Mouse (Mus musculus): ENCODE results near the gene Celf2. TPM values are rescaled to one million over a fixed set of nuclear protein-coding genes. Genes with fewer than 3 reads are reported as not detected.

Gene Celf2
- polyA plus RNA-seq, 1 experiment from 2014 or later = 59.8 TPM

- Histone ChIP-seq H3K4me1 (ENCODE audit: control insufficient read depth, insufficient read depth, low read length) (no peaks in the 10 kb centered on the region), H3K27ac (ENCODE audit: low read length) (no peak overlapping the region), H3K9ac (replicated peaks; ENCODE audit: low read depth, low read length) (no peak overlapping the region), H3K36me3 (ENCODE audit: control insufficient read depth, insufficient read depth, low read length) (no peaks in the 10 kb centered on the region), H3K4me3 (ENCODE audit: low read depth, low read length) (no peak overlapping the region), H3K4me2 (replicated peaks; ENCODE audit: low read depth, low read length) (no peak overlapping the region), H3K27me3 (ENCODE audit: control insufficient read depth, insufficient read depth, low read length) (no peaks in the 10 kb centered on the region), H3K9me3 (ENCODE audit: control insufficient read depth, low read depth, low read length) (no peaks in the 10 kb centered on the region)
- no peak for ATAC-seq (ENCODE audit: insufficient number of reproducible peaks, insufficient read depth, low FRiP score, low read depth)
- 94% methylated on average over 1 of the region's 1 CpGs for WGBS
Observed at GRCm38 (mm10) chr2:7144871-7145270, 364.5 kb downstream of the Celf2 start.

GRCm38 (mm10) chr2:7123366-7123765, 386.0 kb downstream of the Celf2 start:
- no peaks in the 10 kb centered on the region for H3K27me3 ChIP-seq (ENCODE audit: control insufficient read depth, insufficient read depth, low read length)
- no peak overlapping the region for H3K4me2 ChIP-seq (replicated peaks; ENCODE audit: low read depth, low read length)
- no peaks in the 10 kb centered on the region for H3K4me1 ChIP-seq (ENCODE audit: control insufficient read depth, insufficient read depth, low read length)
- no peaks in the 10 kb centered on the region for H3K9me3 ChIP-seq (ENCODE audit: control insufficient read depth, low read depth, low read length)
- WGBS = 72% methylated on average over 2 of the region's 2 CpGs
- no peak overlapping the region for H3K4me3 ChIP-seq (ENCODE audit: low read depth, low read length)
- H3K36me3 ChIP-seq (ENCODE audit: control insufficient read depth, insufficient read depth, low read length) = no peaks in the 10 kb centered on the region
- no peak overlapping the region for H3K9ac ChIP-seq (replicated peaks; ENCODE audit: low read depth, low read length)
- no peak overlapping the region for H3K27ac ChIP-seq (ENCODE audit: low read length)
- no peak for ATAC-seq (ENCODE audit: insufficient number of reproducible peaks, insufficient read depth, low FRiP score, low read depth)

- no peaks in the 10 kb centered on the region for H3K4me1 ChIP-seq (ENCODE audit: control insufficient read depth, insufficient read depth, low read length)
- H3K9ac ChIP-seq (replicated peaks; ENCODE audit: low read depth, low read length) = no peak overlapping the region
- no peak overlapping the region for H3K27ac ChIP-seq (ENCODE audit: low read length)
- H3K9me3 ChIP-seq (ENCODE audit: control insufficient read depth, low read depth, low read length) = no peaks in the 10 kb centered on the region
- ATAC-seq (ENCODE audit: insufficient number of reproducible peaks, insufficient read depth, low FRiP score, low read depth) = peak; percentile 28; the same call in 1 of the 2 replicates
- no peak overlapping the region for H3K4me2 ChIP-seq (replicated peaks; ENCODE audit: low read depth, low read length)
- no peak overlapping the region for H3K4me3 ChIP-seq (ENCODE audit: low read depth, low read length)
- no peaks in the 10 kb centered on the region for H3K27me3 ChIP-seq (ENCODE audit: control insufficient read depth, insufficient read depth, low read length)
- H3K36me3 ChIP-seq (ENCODE audit: control insufficient read depth, insufficient read depth, low read length) = no peaks in the 10 kb centered on the region
- 33% methylated on average over 2 of the region's 2 CpGs for WGBS
Observed at GRCm38 (mm10) chr2:7115801-7116200, 393.6 kb downstream of the Celf2 start.

DNA sequence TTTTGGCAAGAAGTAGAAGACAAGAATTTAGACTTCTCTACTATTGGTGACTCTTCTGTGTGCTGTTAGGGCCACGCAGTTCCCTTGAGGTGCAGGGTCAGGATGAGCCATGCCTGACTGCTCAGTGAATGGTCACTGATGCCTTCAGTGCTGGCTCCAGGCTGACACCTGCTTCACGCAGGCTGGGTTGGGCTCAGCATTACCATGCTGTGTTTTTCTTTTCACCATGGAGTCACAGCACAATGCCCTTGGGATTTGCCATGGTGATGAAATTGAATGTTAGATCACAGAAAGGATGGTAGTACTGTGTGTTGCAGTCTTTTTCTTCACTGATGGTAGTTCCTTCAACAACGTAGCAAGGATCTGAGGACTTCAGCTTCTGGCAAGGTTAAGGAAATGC, 394.2 kb downstream of the Celf2 start:
- Histone ChIP-seq H3K4me2 (replicated peaks; ENCODE audit: low read depth, low read length) (no peak overlapping the region), H3K9ac (replicated peaks; ENCODE audit: low read depth, low read length) (no peak overlapping the region), H3K27me3 (ENCODE audit: control insufficient read depth, insufficient read depth, low read length) (no peaks in the 10 kb centered on the region), H3K36me3 (ENCODE audit: control insufficient read depth, insufficient read depth, low read length) (no peaks in the 10 kb centered on the region), H3K27ac (ENCODE audit: low read length) (no peak overlapping the region), H3K4me1 (ENCODE audit: control insufficient read depth, insufficient read depth, low read length) (no peaks in the 10 kb centered on the region), H3K4me3 (ENCODE audit: low read depth, low read length) (no peak overlapping the region), H3K9me3 (ENCODE audit: control insufficient read depth, low read depth, low read length) (no peaks in the 10 kb centered on the region)
- no peak for ATAC-seq (ENCODE audit: insufficient number of reproducible peaks, insufficient read depth, low FRiP score, low read depth)
- WGBS = 80% methylated on average over 3 of the region's 3 CpGs

DNA sequence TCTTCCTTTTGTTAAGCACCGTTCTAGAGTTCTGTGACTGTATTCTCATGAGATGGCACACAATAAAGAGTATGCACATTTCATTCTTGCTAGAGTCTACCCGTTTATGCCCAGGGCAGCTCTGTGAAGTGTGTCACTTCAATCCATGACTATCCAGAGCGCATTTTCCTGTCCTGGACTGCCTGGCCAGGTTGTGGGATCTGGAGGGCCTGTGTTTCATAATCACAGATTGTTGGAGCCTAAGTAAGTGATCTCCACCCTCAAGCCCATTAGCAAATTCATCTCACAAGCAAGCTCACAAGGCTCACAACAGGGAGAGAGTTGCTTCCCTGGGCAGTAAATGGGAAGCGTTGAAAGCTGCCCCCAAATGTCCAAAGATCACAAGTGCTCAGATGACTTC, 395.6 kb downstream of the Celf2 start:
- Histone ChIP-seq H3K36me3 (ENCODE audit: control insufficient read depth, insufficient read depth, low read length) (no peaks in the 10 kb centered on the region), H3K4me1 (ENCODE audit: control insufficient read depth, insufficient read depth, low read length) (no peaks in the 10 kb centered on the region), H3K27ac (ENCODE audit: low read length) (no peak overlapping the region), H3K4me3 (ENCODE audit: low read depth, low read length) (no peak overlapping the region), H3K27me3 (ENCODE audit: control insufficient read depth, insufficient read depth, low read length) (no peaks in the 10 kb centered on the region), H3K9ac (replicated peaks; ENCODE audit: low read depth, low read length) (no peak overlapping the region), H3K4me2 (replicated peaks; ENCODE audit: low read depth, low read length) (no peak overlapping the region), H3K9me3 (ENCODE audit: control insufficient read depth, low read depth, low read length) (no peaks in the 10 kb centered on the region)
- 88% methylated on average over 4 of the region's 4 CpGs for WGBS
- no peak for ATAC-seq (ENCODE audit: insufficient number of reproducible peaks, insufficient read depth, low FRiP score, low read depth)

GRCm38 (mm10) chr2:7112156-7112813, 397.1 kb downstream of the Celf2 start:
- no peak overlapping the region for H3K4me2 ChIP-seq (replicated peaks; ENCODE audit: low read depth, low read length)
- no peaks in the 10 kb centered on the region for H3K9me3 ChIP-seq (ENCODE audit: control insufficient read depth, low read depth, low read length)
- H3K4me3 ChIP-seq (ENCODE audit: low read depth, low read length) = no peak overlapping the region
- no peaks in the 10 kb centered on the region for H3K27me3 ChIP-seq (ENCODE audit: control insufficient read depth, insufficient read depth, low read length)
- 65% methylated on average over 4 of the region's 4 CpGs for WGBS
- H3K4me1 ChIP-seq (ENCODE audit: control insufficient read depth, insufficient read depth, low read length) = no peaks in the 10 kb centered on the region
- no peak overlapping the region for H3K27ac ChIP-seq (ENCODE audit: low read length)
- H3K9ac ChIP-seq (replicated peaks; ENCODE audit: low read depth, low read length) = no peak overlapping the region
- no peaks in the 10 kb centered on the region for H3K36me3 ChIP-seq (ENCODE audit: control insufficient read depth, insufficient read depth, low read length)
- no peak for ATAC-seq (ENCODE audit: insufficient number of reproducible peaks, insufficient read depth, low FRiP score, low read depth)

- Histone ChIP-seq H3K27me3 (ENCODE audit: control insufficient read depth, insufficient read depth, low read length) (no peaks in the 10 kb centered on the region), H3K4me2 (replicated peaks; ENCODE audit: low read depth, low read length) (no peak overlapping the region), H3K4me1 (ENCODE audit: control insufficient read depth, insufficient read depth, low read length) (peaks cover 6% of the 10 kb centered on the region; the same call in 1 of the 2 replicates), H3K4me3 (ENCODE audit: low read depth, low read length) (no peak overlapping the region), H3K9me3 (ENCODE audit: control insufficient read depth, low read depth, low read length) (no peaks in the 10 kb centered on the region), H3K36me3 (ENCODE audit: control insufficient read depth, insufficient read depth, low read length) (no peaks in the 10 kb centered on the region), H3K27ac (ENCODE audit: low read length) (no peak overlapping the region), H3K9ac (replicated peaks; ENCODE audit: low read depth, low read length) (no peak overlapping the region)
- no peak for ATAC-seq (ENCODE audit: insufficient number of reproducible peaks, insufficient read depth, low FRiP score, low read depth)
- 48% methylated on average over 3 of the region's 3 CpGs for WGBS
Observed at GRCm38 (mm10) chr2:7093414-7093813, 415.9 kb downstream of the Celf2 start.

DNA sequence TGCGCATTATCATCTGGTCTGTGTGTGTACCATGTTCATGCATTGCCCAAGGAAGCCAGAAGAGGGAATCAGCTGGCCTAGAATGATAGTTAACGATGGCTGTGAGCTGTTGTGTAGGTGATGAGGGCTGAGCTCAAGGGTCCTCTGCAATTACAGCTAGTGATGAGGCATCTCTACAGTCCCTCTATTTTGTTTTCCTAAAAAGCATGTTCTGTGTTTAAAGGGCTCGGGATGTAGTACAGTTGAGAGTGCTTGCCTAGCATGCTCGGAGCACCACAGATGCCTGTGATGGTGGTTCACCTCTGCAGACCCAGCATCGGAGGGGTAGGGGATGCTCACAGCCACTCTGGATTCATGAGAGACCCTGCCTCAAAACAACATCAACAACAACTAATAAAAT, 416.7 kb downstream of the Celf2 start:
- peaks cover 6% of the 10 kb centered on the region; the same call in 1 of the 2 replicates for H3K4me1 ChIP-seq (ENCODE audit: control insufficient read depth, insufficient read depth, low read length)
- no peak overlapping the region for H3K9ac ChIP-seq (replicated peaks; ENCODE audit: low read depth, low read length)
- H3K4me3 ChIP-seq (ENCODE audit: low read depth, low read length) = no peak overlapping the region
- H3K9me3 ChIP-seq (ENCODE audit: control insufficient read depth, low read depth, low read length) = no peaks in the 10 kb centered on the region
- no peaks in the 10 kb centered on the region for H3K36me3 ChIP-seq (ENCODE audit: control insufficient read depth, insufficient read depth, low read length)
- no peaks in the 10 kb centered on the region for H3K27me3 ChIP-seq (ENCODE audit: control insufficient read depth, insufficient read depth, low read length)
- no peak for ATAC-seq (ENCODE audit: insufficient number of reproducible peaks, insufficient read depth, low FRiP score, low read depth)
- H3K27ac ChIP-seq (ENCODE audit: low read length) = no peak overlapping the region
- 96% methylated on average over 5 of the region's 5 CpGs for WGBS
- no peak overlapping the region for H3K4me2 ChIP-seq (replicated peaks; ENCODE audit: low read depth, low read length)

GRCm38 (mm10) chr2:7090496-7090895, 418.9 kb downstream of the Celf2 start:
- H3K9me3 ChIP-seq (ENCODE audit: control insufficient read depth, low read depth, low read length) = no peaks in the 10 kb centered on the region
- H3K27me3 ChIP-seq (ENCODE audit: control insufficient read depth, insufficient read depth, low read length) = no peaks in the 10 kb centered on the region
- no peak overlapping the region for H3K9ac ChIP-seq (replicated peaks; ENCODE audit: low read depth, low read length)
- H3K4me2 ChIP-seq (replicated peaks; ENCODE audit: low read depth, low read length) = no peak overlapping the region
- no peak overlapping the region for H3K4me3 ChIP-seq (ENCODE audit: low read depth, low read length)
- H3K4me1 ChIP-seq (ENCODE audit: control insufficient read depth, insufficient read depth, low read length) = peaks cover 6% of the 10 kb centered on the region; the same call in 1 of the 2 replicates
- H3K27ac ChIP-seq (ENCODE audit: low read length) = no peak overlapping the region
- WGBS = 50% methylated on average over 1 of the region's 1 CpGs
- no peak for ATAC-seq (ENCODE audit: insufficient number of reproducible peaks, insufficient read depth, low FRiP score, low read depth)
- no peaks in the 10 kb centered on the region for H3K36me3 ChIP-seq (ENCODE audit: control insufficient read depth, insufficient read depth, low read length)
